Mouse (Mus musculus) testis, adult 2 months (tissue): ENCODE results near the gene Ccdc142. TPM values are rescaled to one million over a fixed set of nuclear protein-coding genes. Genes with fewer than 3 reads are reported as not detected.

ENCODE experiments used
- H3K27ac ChIP-seq: fragments of 200-500 bp; 2 replicates; pipeline ENCODE4 v1.5.1; 2012; ENCODE audit warnings: low read depth, low read length; ENCODE audit not compliant: control insufficient read depth, insufficient read depth
- H3K27me3 ChIP-seq: fragments of 200-500 bp; 2 replicates; pipeline ENCODE4 v1.6.1; 2012; ENCODE audit warnings: mild to moderate bottlenecking, low read length, moderate library complexity; ENCODE audit not compliant: control insufficient read depth, insufficient read depth
- H3K36me3 ChIP-seq: fragments of 200-500 bp; 2 replicates; pipeline ENCODE4 v1.6.1; 2012; ENCODE audit warnings: mild to moderate bottlenecking, low read length; ENCODE audit not compliant: control insufficient read depth, insufficient read depth
- H3K4me1 ChIP-seq: fragments of 200-500 bp; 2 replicates; pipeline ENCODE4 v1.6.1; 2012; ENCODE audit warnings: low read length; ENCODE audit not compliant: control insufficient read depth, insufficient read depth
- H3K4me3 ChIP-seq: fragments of 200-500 bp; 2 replicates; pipeline ENCODE4 v1.5.1; 2012; ENCODE audit warnings: low read depth, mild to moderate bottlenecking, low read length, moderate library complexity, mixed read lengths; ENCODE audit not compliant: control insufficient read depth
- CTCF ChIP-seq: fragments of 200-500 bp; IDR thresholded peaks from 2 replicates; pipeline ENCODE4 v1.5.1; 2012; ENCODE audit warnings: low read depth, mild to moderate bottlenecking, inconsistent platforms, low read length, moderate library complexity; ENCODE audit not compliant: control insufficient read depth, insufficient read depth, insufficient replicate concordance
- POLR2A ChIP-seq: fragments of 200-500 bp; IDR thresholded peaks from 2 replicates; pipeline ENCODE4 v1.6.1; 2012; ENCODE audit warnings: low read depth, mild to moderate bottlenecking, inconsistent platforms, low read length, moderate library complexity; ENCODE audit not compliant: control insufficient read depth
- polyA plus RNA-seq: library from polyadenylated mRNA; depleted of rRNA; stranded (reverse); fragments of >200 nt; gene quantifications from 2 replicates; pipeline ENCODE4 v1.2.3, GENCODE M21; 2012; rRNA removed

The Ccdc142 gene
- polyA plus RNA-seq = 4.0 and 5.7 TPM in 2 replicates

DNA sequence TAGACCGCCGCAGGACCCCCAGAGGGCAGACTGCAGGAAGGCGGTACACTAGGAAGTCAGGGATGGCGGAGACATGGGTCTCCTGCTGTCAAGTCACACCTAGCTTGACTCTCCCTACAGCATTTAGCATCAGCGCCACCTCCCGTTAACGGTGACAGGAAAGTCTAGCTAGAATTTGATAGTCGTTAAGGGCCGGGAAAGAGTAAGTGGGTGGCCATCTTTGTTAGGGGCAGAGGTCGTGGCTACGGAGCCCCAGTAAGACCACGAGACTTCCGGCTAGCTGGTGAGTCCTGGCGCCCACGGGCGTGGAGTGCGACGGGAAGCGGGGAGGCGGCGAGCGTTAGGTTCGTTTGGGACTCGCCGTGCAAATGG lies at the start of gene Ccdc142, which contains the start of gene Gm42688:
Gene Ccdc142, plus strand, starts transcription at position 286 of the 372 bp plus-strand sequence.
Gene Gm42688, plus strand, starts transcription at position 302 of the 372 bp plus-strand sequence.
- no peaks in the 10 kb centered on the region for H3K27me3 ChIP-seq
- no peaks in the 10 kb centered on the region for H3K36me3 ChIP-seq
- TF ChIP-seq POLR2A (peak; percentile 93), CTCF (peak; percentile 30; the same call in 1 of the 2 replicates)
- peak within 1 kb of the TSS; percentile 99 for H3K4me3 ChIP-seq
- H3K4me1 ChIP-seq = peaks cover 19% of the 10 kb centered on the region
- H3K27ac ChIP-seq = peak within 1 kb of the TSS; percentile 97

DNA sequence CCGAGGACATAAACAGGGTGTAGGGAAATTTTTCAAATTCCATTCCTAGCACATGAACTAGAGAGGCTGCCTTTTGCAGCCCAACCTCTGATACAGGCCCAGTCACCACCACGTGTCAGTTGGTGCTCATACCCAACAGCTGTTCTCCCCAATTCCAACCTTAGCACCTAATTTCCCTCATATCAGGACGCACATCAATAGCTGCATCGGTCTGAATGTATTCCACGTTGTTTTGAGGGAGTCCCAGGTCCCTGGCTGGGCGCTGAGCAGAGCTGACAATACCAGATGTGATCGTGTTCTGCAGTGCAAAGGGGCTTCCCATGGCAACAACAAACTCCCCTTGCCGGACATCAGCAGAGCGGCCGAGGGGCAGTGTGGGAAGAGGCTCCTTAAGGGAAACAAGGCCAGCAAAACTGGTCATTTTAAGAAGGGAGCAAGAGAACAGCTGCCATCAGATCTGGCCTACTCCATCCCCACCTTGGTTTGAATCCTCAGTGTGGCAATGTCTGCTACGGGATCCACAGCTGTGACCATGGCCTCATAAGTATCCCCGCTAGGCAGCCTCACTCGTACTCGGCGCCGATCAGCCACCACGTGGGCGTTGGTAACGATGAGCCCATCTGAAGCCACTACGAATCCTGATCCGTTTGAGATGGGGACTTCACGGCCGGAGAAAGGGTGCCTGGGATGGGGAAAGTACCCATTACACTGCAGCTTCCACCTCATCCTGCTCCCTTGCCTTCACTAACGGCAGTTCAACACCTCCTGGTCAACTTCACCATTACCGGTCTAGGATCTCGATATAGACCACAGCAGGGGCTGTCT lies 48.1 kb upstream of the Ccdc142 start:
- Histone ChIP-seq H3K4me1 (peaks cover 12% of the 10 kb centered on the region), H3K27me3 (no peaks in the 10 kb centered on the region), H3K27ac (peak overlapping the region; percentile 86), H3K4me3 (peak overlapping the region; percentile 87), H3K36me3 (no peaks in the 10 kb centered on the region)
- TF ChIP-seq POLR2A = 0 out of 2 replicates have a peak, but pooled peaks have one; percentile 15
- TF ChIP-seq CTCF = no peak

DNA sequence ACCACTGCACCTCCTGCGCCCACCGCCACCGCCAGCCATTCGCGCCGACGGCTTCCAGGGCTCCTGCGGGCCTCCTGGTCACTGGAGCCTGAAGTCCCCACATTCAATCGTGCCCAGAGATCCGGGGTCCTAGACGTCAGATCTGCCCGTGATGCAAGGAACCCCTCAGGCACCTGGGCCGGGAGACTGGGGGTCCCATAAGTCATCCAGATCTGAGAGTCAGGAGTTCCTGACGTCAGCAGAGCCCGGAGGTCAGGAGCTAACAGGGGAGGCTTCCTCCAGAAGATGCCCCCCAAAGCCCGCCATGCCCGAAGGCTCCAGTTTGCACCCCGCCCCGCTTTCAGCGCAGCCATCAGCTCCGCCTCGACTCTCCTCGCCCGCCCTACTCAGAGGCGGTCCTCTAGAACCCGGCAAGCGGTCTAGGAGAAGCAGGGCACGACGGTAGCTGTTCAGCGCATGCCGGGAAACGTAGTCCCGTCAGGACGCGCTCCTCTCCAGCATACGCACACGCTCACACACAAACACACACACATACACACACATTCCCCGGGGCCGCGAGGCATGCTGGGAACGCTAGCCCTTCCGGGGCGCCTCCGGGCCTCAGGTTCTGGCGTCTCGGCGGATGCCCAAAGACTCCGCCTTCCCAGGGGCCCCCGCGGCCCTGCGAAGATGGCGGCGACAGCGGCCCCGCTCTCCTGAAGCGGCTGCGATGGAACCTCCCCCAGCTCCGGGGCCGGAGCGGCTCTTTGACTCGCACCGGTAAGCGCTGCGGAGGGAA lies 47.1 kb upstream of the Ccdc142 start, which contains the start of gene Aup1:
Gene Aup1, plus strand, starts transcription at position 448 of the 778 bp plus-strand sequence.
- TF ChIP-seq POLR2A (peak; percentile 69), CTCF (no peak)
- Histone ChIP-seq H3K4me3 (peak within 1 kb of the TSS; percentile 87), H3K4me1 (peaks cover 12% of the 10 kb centered on the region), H3K36me3 (no peaks in the 10 kb centered on the region), H3K27ac (peak within 1 kb of the TSS; percentile 86), H3K27me3 (no peaks in the 10 kb centered on the region)

DNA sequence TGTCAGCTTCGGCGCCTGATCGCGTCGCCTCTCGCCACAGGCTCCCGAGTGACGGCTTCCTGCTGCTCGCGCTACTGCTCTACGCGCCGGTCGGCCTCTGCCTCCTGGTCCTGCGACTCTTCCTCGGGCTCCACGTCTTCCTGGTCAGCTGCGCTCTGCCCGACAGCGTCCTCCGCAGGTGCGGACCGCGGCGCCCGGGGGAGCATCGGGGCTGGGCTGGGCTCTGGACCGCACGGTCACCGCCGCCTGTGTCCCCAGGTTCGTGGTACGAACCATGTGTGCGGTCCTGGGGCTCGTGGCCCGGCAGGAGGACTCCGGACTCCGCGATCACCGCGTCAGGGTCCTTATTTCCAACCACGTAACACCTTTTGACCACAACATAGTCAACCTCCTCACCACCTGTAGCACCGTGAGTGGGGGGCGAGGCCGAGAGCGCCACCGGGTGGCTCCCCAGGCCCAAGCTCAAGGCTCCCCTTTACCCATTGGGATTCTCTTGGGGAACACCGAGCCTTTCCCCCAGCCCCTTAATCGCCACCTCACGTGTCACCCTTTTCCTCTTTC lies 46.5 kb upstream of the Ccdc142 start, which contains the start of gene Htra2:
Gene Htra2, minus strand, starts transcription at position 403 of the 561 bp plus-strand sequence.
- Histone ChIP-seq H3K4me3 (peak within 1 kb of the TSS; percentile 87), H3K36me3 (no peaks in the 10 kb centered on the region), H3K27me3 (no peaks in the 10 kb centered on the region), H3K27ac (peak within 1 kb of the TSS; percentile 86), H3K4me1 (peaks cover 12% of the 10 kb centered on the region)
- no peak for TF ChIP-seq POLR2A
- TF ChIP-seq CTCF = no peak

DNA sequence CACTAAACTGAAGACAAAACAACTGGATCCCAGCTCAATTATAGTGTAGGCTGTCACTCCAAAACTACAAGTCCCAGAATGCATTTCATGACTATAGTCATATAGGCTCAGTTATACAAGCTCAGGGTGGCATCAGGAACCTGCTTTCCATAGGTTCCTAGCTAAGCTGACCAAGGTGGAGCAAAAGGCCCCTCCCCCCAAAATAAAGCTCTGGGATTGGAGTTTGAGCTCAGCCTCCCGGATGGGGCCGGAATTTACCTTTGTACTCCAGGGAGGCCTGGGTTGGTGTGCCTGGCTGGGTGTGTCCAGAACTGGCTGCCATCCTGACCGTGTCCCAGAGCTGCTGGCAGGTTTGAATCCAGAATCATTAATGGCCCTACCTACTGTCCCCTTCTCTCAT lies 43.6 kb upstream of the Ccdc142 start, which contains the start of gene Dqx1:
Gene Dqx1, plus strand, starts transcription at position 55 of the 400 bp plus-strand sequence.
- Histone ChIP-seq H3K36me3 (no peaks in the 10 kb centered on the region), H3K4me1 (peaks cover 12% of the 10 kb centered on the region), H3K27ac (no peak within 1 kb of the TSS), H3K4me3 (no peak within 1 kb of the TSS), H3K27me3 (no peaks in the 10 kb centered on the region)
- TF ChIP-seq CTCF (no peak), POLR2A (no peak)

DNA sequence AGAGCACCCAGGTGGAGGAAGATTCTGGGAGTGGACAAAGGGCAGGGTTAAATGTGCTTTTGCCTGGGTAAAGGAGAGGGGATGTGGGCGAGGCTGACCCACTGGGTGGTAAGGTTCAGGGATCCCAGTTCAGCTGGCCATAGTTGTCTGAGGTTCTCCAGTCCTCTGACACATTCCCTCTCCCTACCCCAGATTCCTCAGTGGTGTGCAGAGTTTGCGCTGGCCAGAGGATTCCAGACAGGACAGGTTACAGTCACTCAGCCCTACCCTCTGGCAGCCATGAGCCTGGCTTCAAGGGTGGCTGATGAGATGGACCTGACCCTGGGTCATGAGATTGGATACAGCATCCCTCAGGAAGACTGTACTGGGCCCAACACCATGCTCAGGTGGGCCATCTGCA lies 42.7 kb upstream of the Ccdc142 start:
- no peak overlapping the region for H3K4me3 ChIP-seq
- TF ChIP-seq POLR2A (no peak), CTCF (no peak)
- no peaks in the 10 kb centered on the region for H3K27me3 ChIP-seq
- peaks cover 5% of the 10 kb centered on the region for H3K4me1 ChIP-seq
- H3K36me3 ChIP-seq = no peaks in the 10 kb centered on the region
- no peak overlapping the region for H3K27ac ChIP-seq
